Mouse (Mus musculus) heart, embryonic 11.5 days (tissue): ENCODE measurements around the gene Dand5. TPM values are rescaled to one million over a fixed set of nuclear protein-coding genes. Genes with fewer than 3 reads are reported as not detected.
A peak's percentile ranks its signal among the peaks of the same experiment; 100 is the strongest.

Source experiments
- ATAC-seq: fragments of 200-750 bp; cut with Nextera tagmentation; replicated peaks from 2 replicates; pipeline ENCODE4 v1.8.0; 2017; ENCODE audit warnings: moderate library complexity; ENCODE audit not compliant: insufficient number of reproducible peaks, low FRiP score, low TSS enrichment
- H3K27ac ChIP-seq: fragments of 300-500 bp; sonication (generic); 2 replicates; pipeline ENCODE4 v1.5.1; 2014; ENCODE audit warnings: mild to moderate bottlenecking, low read depth, low read length
- H3K27me3 ChIP-seq: fragments of 300-500 bp; sonication (generic); 2 replicates; pipeline ENCODE4 v1.6.1; 2014; ENCODE audit warnings: mild to moderate bottlenecking, low read length, mixed read lengths; ENCODE audit not compliant: control insufficient read depth, insufficient read depth
- H3K36me3 ChIP-seq: fragments of 300-500 bp; sonication (generic); 2 replicates; pipeline ENCODE4 v1.6.1; 2014; ENCODE audit warnings: mild to moderate bottlenecking, low read length, moderate library complexity, mixed read lengths; ENCODE audit not compliant: control insufficient read depth, insufficient read depth
- H3K4me1 ChIP-seq: fragments of 300-500 bp; sonication (generic); 2 replicates; pipeline ENCODE4 v1.6.1; 2014; ENCODE audit warnings: low read length; ENCODE audit not compliant: control insufficient read depth, insufficient read depth
- H3K4me2 ChIP-seq: fragments of 300-500 bp; sonication (generic); 2 replicates; pipeline ENCODE4 v1.6.1; 2014; ENCODE audit warnings: mild to moderate bottlenecking, moderate library complexity
- H3K4me3 ChIP-seq: fragments of 300-500 bp; sonication (generic); 2 replicates; pipeline ENCODE4 v1.5.1; 2014; ENCODE audit warnings: low read depth, low read length
- H3K9ac ChIP-seq: fragments of 300-500 bp; sonication (generic); 2 replicates; pipeline ENCODE4 v1.6.1; 2014; ENCODE audit warnings: mild to moderate bottlenecking, low read depth, low read length, moderate library complexity
- H3K9me3 ChIP-seq: fragments of 300-500 bp; sonication (generic); replicated peaks from 2 replicates; pipeline ENCODE4 v1.6.1; 2016; ENCODE audit warnings: low read length; ENCODE audit not compliant: control insufficient read depth
- WGBS: fragments of 180-500 bp; shearing (Covaris S2); extraction: QIAGEN DNeasy Blood & Tissue Kit; methylation state at CpG from one replicate; pipeline ENCODE4 v1.1.7; 2014; ENCODE audit not compliant: insufficient replicate concordance; 5-methylcytosine and 5-hydroxymethylcytosine counted together
- polyA plus RNA-seq: library from polyadenylated mRNA; unstranded; fragments of >200 nt; fragmentation: Nextera tagmentation; extraction: Ambion mirVana; gene quantifications from 2 replicates; pipeline ENCODE4 v1.2.1, GENCODE M21; 2014

Gene Dand5
- polyA plus RNA-seq, result 5.0 and 6.0 TPM in 2 replicates

- no peaks in the 10 kb centered on the region for H3K36me3 ChIP-seq
- H3K27ac ChIP-seq, result 0 out of 2 replicates have a peak within 1 kb of the TSS, but pooled peaks have one; percentile 5
- H3K9me3 ChIP-seq, result no peaks in the 10 kb centered on the region
- 13% methylated on average over 3 of the region's 3 CpGs for WGBS
- H3K9ac ChIP-seq, result 0 out of 2 replicates have a peak within 1 kb of the TSS, but pooled peaks have one; percentile 34
- H3K4me2 ChIP-seq, result peak within 1 kb of the TSS; percentile 52
- peak within 1 kb of the TSS; percentile 15; the same call in 1 of the 2 replicates for H3K4me3 ChIP-seq
- peaks cover 16% of the 10 kb centered on the region for H3K4me1 ChIP-seq
- no peaks in the 10 kb centered on the region for H3K27me3 ChIP-seq
- ATAC-seq, result no peak
Observed at GRCm38 (mm10) chr8:84822723-84823122, at the start of gene Dand5. Gene Dand5 (minus strand): TSS chr8:84822823.

- no peaks in the 10 kb centered on the region for H3K9me3 ChIP-seq
- peaks cover 6% of the 10 kb centered on the region for H3K27me3 ChIP-seq
- H3K4me1 ChIP-seq, result peaks cover 14% of the 10 kb centered on the region
- H3K4me2 ChIP-seq, result peak within 1 kb of the TSS; percentile 98
- H3K9ac ChIP-seq, result peak within 1 kb of the TSS; percentile 68
- H3K27ac ChIP-seq, result no peak within 1 kb of the TSS
- H3K4me3 ChIP-seq, result peak within 1 kb of the TSS; percentile 49
- peaks cover 7% of the 10 kb centered on the region for H3K36me3 ChIP-seq
- WGBS, result 12% methylated on average over 46 of the region's 46 CpGs
- peak; percentile 57 for ATAC-seq
Observed at GRCm38 (mm10) chr8:84871376-84872308, 49.0 kb upstream of the Dand5 start, which contains the start of gene Syce2. Gene Syce2 (plus strand): TSS chr8:84872111.

GRCm38 (mm10) chr8:84856864-84857441 is 34.3 kb upstream of the Dand5 start, which contains the start of gene Farsa:
Gene Farsa (plus strand): TSS chr8:84856989.
- ATAC-seq, result peak; percentile 77

GRCm38 (mm10) chr8:84856434-84856833 is 33.8 kb upstream of the Dand5 start:
- no peak; the same call in 1 of the 2 replicates for ATAC-seq
- WGBS, result 87% methylated on average over 3 of the region's 3 CpGs
- no peak overlapping the region for H3K27ac ChIP-seq
- H3K9ac ChIP-seq, result no peak overlapping the region
- no peaks in the 10 kb centered on the region for H3K9me3 ChIP-seq
- H3K4me1 ChIP-seq, result peaks cover 9% of the 10 kb centered on the region
- H3K4me2 ChIP-seq, result no peak overlapping the region; the same call in 1 of the 2 replicates
- peak overlapping the region; percentile 97 for H3K4me3 ChIP-seq
- H3K27me3 ChIP-seq, result no peaks in the 10 kb centered on the region
- peaks cover 10% of the 10 kb centered on the region for H3K36me3 ChIP-seq

More at GRCm38 (mm10) chr8:84856864-84857441, 34.3 kb upstream of the Dand5 start, which contains the start of gene Farsa:
- H3K27ac ChIP-seq, result peak within 1 kb of the TSS; percentile 78
- H3K36me3 ChIP-seq, result peaks cover 12% of the 10 kb centered on the region
- H3K4me2 ChIP-seq, result peak within 1 kb of the TSS; percentile 77
- under 1% methylated on average over 39 of the region's 39 CpGs for WGBS
- H3K27me3 ChIP-seq, result no peaks in the 10 kb centered on the region
- H3K4me1 ChIP-seq, result peaks cover 9% of the 10 kb centered on the region
- H3K9ac ChIP-seq, result peak within 1 kb of the TSS; percentile 96
- H3K4me3 ChIP-seq, result peak within 1 kb of the TSS; percentile 97
- H3K9me3 ChIP-seq, result no peaks in the 10 kb centered on the region

- peaks cover 22% of the 10 kb centered on the region for H3K4me1 ChIP-seq
- no peak for ATAC-seq
- H3K27ac ChIP-seq, result peak overlapping the region; percentile 85
- peak overlapping the region; percentile 84 for H3K9ac ChIP-seq
- H3K9me3 ChIP-seq, result no peaks in the 10 kb centered on the region
- peaks cover 17% of the 10 kb centered on the region for H3K36me3 ChIP-seq
- peak overlapping the region; percentile 97 for H3K4me3 ChIP-seq
- no peaks in the 10 kb centered on the region for H3K27me3 ChIP-seq
- WGBS, result 42% methylated on average over 6 of the region's 6 CpGs
- H3K4me2 ChIP-seq, result peak overlapping the region; percentile 79
Observed at GRCm38 (mm10) chr8:84847684-84848435, 25.2 kb upstream of the Dand5 start.

- peaks cover 23% of the 10 kb centered on the region for H3K36me3 ChIP-seq
- peak; percentile 99 for ATAC-seq
- H3K4me2 ChIP-seq, result peak within 1 kb of the TSS; percentile 79
- H3K9ac ChIP-seq, result peak within 1 kb of the TSS; percentile 99
- under 1% methylated on average over 55 of the region's 55 CpGs for WGBS
- H3K4me1 ChIP-seq, result peaks cover 28% of the 10 kb centered on the region
- H3K27me3 ChIP-seq, result no peaks in the 10 kb centered on the region
- peak within 1 kb of the TSS; percentile 97 for H3K4me3 ChIP-seq
- H3K9me3 ChIP-seq, result no peaks in the 10 kb centered on the region
- H3K27ac ChIP-seq, result peak within 1 kb of the TSS; percentile 85
Observed at GRCm38 (mm10) chr8:84846722-84847572, 24.3 kb upstream of the Dand5 start, which contains the start of gene Calr. Gene Calr (minus strand): TSS chr8:84846934.

- Histone ChIP-seq H3K4me3 (peak overlapping the region; percentile 97), H3K9me3 (no peaks in the 10 kb centered on the region), H3K4me2 (peak overlapping the region; percentile 69), H3K27me3 (no peaks in the 10 kb centered on the region), H3K27ac (peak overlapping the region; percentile 82), H3K36me3 (peaks cover 30% of the 10 kb centered on the region), H3K9ac (peak overlapping the region; percentile 99), H3K4me1 (peaks cover 28% of the 10 kb centered on the region)
- WGBS, result under 1% methylated on average over 30 of the region's 30 CpGs
- peak; percentile 9; the same call in 1 of the 2 replicates for ATAC-seq
Observed at GRCm38 (mm10) chr8:84846094-84846721, 23.6 kb upstream of the Dand5 start.
